Mouse (Mus musculus): Measurements from ENCODE around the gene Actr5. TPM values are rescaled to one million over a fixed set of nuclear protein-coding genes. Genes with fewer than 3 reads are reported as not detected.

Actr5 gene
- polyA plus RNA-seq, 1 experiment = 9.4 TPM

GRCm38 (mm10) chr2:158665098-158665497 is 40.4 kb downstream of the Actr5 start, which contains the start of gene Ppp1r16b:
Ppp1r16b (plus strand) TSS chr2:158665398.
- Histone ChIP-seq H3K4me1 (ENCODE audit: control insufficient read depth, insufficient read depth, insufficient read length) (peaks cover 13% of the 10 kb centered on the region; the same call in 1 of the 2 replicates), H3K36me3 (ENCODE audit: control insufficient read depth, insufficient read depth, low read length) (no peaks in the 10 kb centered on the region), H3K27me3 (ENCODE audit: control insufficient read depth, insufficient read depth, low read length) (no peaks in the 10 kb centered on the region), H3K27ac (ENCODE audit: insufficient read depth, low read length) (peak within 1 kb of the TSS; percentile 58), H3K4me3 (ENCODE audit: extremely low read depth, insufficient read depth, insufficient read length) (no peak within 1 kb of the TSS)
- TF ChIP-seq CTCF (IDR thresholded peaks at IDR 0.05; ENCODE audit: extremely low read depth, insufficient read depth, insufficient read length, insufficient replicate concordance) (no peak), POLR2A (IDR thresholded peaks at IDR 0.05; ENCODE audit: low read depth, low read length) (no peak)
- no peak for DNase-seq (ENCODE audit: low read depth in 1 of 2, low spot score in 2 of 2)
- WGBS = 60% methylated on average over 4 of the region's 4 CpGs

- Histone ChIP-seq H3K27me3 (ENCODE audit: control insufficient read depth, insufficient read depth, low read length) (no peaks in the 10 kb centered on the region), H3K4me1 (ENCODE audit: control insufficient read depth, insufficient read depth, insufficient read length) (peaks cover 23% of the 10 kb centered on the region; the same call in 1 of the 2 replicates), H3K36me3 (ENCODE audit: control insufficient read depth, insufficient read depth, low read length) (no peaks in the 10 kb centered on the region), H3K4me3 (ENCODE audit: extremely low read depth, insufficient read depth, insufficient read length) (peak overlapping the region; percentile 90), H3K27ac (ENCODE audit: insufficient read depth, low read length) (peak overlapping the region; percentile 91)
- TF ChIP-seq CTCF (IDR thresholded peaks at IDR 0.05; ENCODE audit: extremely low read depth, insufficient read depth, insufficient read length, insufficient replicate concordance) (no peak), POLR2A (IDR thresholded peaks at IDR 0.05; ENCODE audit: low read depth, low read length) (no peak)
- WGBS = 23% methylated on average over 13 of the region's 13 CpGs
- DNase-seq (ENCODE audit: low read depth in 1 of 2, low spot score in 2 of 2) = peak; percentile 81 to 93
These were observed 41.5 kb downstream of the Actr5 start for GRCm38 (mm10) chr2:158666071-158666800.

- Histone ChIP-seq H3K4me1 (ENCODE audit: control insufficient read depth, insufficient read depth, insufficient read length) (peaks cover 24% of the 10 kb centered on the region; the same call in 1 of the 2 replicates), H3K27ac (ENCODE audit: insufficient read depth, low read length) (peak overlapping the region; percentile 91), H3K27me3 (ENCODE audit: control insufficient read depth, insufficient read depth, low read length) (no peaks in the 10 kb centered on the region), H3K36me3 (ENCODE audit: control insufficient read depth, insufficient read depth, low read length) (0 out of 2 replicates have a peak, but pooled peaks cover 2% of the 10 kb centered on the region), H3K4me3 (ENCODE audit: extremely low read depth, insufficient read depth, insufficient read length) (peak overlapping the region; percentile 90)
- under 1% methylated on average over 46 of the region's 47 CpGs for WGBS
- peak; percentile 83 to 87 for DNase-seq (ENCODE audit: low read depth in 1 of 2, low spot score in 2 of 2)
- TF ChIP-seq POLR2A (IDR thresholded peaks at IDR 0.05; ENCODE audit: low read depth, low read length) (peak; percentile 96), CTCF (IDR thresholded peaks at IDR 0.05; ENCODE audit: extremely low read depth, insufficient read depth, insufficient read length, insufficient replicate concordance) (no peak)
These were observed 42.5 kb downstream of the Actr5 start for GRCm38 (mm10) chr2:158667022-158667670.

GRCm38 (mm10) chr2:158667671-158668432 is 43.2 kb downstream of the Actr5 start:
- Histone ChIP-seq H3K4me1 (ENCODE audit: control insufficient read depth, insufficient read depth, insufficient read length) (peaks cover 31% of the 10 kb centered on the region), H3K27ac (ENCODE audit: insufficient read depth, low read length) (peak overlapping the region; percentile 91), H3K36me3 (ENCODE audit: control insufficient read depth, insufficient read depth, low read length) (0 out of 2 replicates have a peak, but pooled peaks cover 3% of the 10 kb centered on the region), H3K4me3 (ENCODE audit: extremely low read depth, insufficient read depth, insufficient read length) (peak overlapping the region; percentile 90), H3K27me3 (ENCODE audit: control insufficient read depth, insufficient read depth, low read length) (no peaks in the 10 kb centered on the region)
- under 1% methylated on average over 54 of the region's 54 CpGs for WGBS
- no peak for TF ChIP-seq CTCF (IDR thresholded peaks at IDR 0.05; ENCODE audit: extremely low read depth, insufficient read depth, insufficient read length, insufficient replicate concordance)
- no peak; the same call in 1 of the 2 replicates for TF ChIP-seq POLR2A (IDR thresholded peaks at IDR 0.05; ENCODE audit: low read depth, low read length)
- DNase-seq (ENCODE audit: low read depth in 1 of 2, low spot score in 2 of 2) = peak in 1 of 2 experiments; percentile 62

GRCm38 (mm10) chr2:158668433-158669010 is 43.8 kb downstream of the Actr5 start:
- Histone ChIP-seq H3K27me3 (ENCODE audit: control insufficient read depth, insufficient read depth, low read length) (no peaks in the 10 kb centered on the region), H3K4me1 (ENCODE audit: control insufficient read depth, insufficient read depth, insufficient read length) (peaks cover 36% of the 10 kb centered on the region), H3K36me3 (ENCODE audit: control insufficient read depth, insufficient read depth, low read length) (0 out of 2 replicates have a peak, but pooled peaks cover 3% of the 10 kb centered on the region), H3K4me3 (ENCODE audit: extremely low read depth, insufficient read depth, insufficient read length) (peak overlapping the region; percentile 90), H3K27ac (ENCODE audit: insufficient read depth, low read length) (peak overlapping the region; percentile 91)
- no peak for TF ChIP-seq CTCF (IDR thresholded peaks at IDR 0.05; ENCODE audit: extremely low read depth, insufficient read depth, insufficient read length, insufficient replicate concordance)
- no peak for TF ChIP-seq POLR2A (IDR thresholded peaks at IDR 0.05; ENCODE audit: low read depth, low read length)
- 8% methylated on average over 23 of the region's 23 CpGs for WGBS
- DNase-seq (ENCODE audit: low read depth in 1 of 2, low spot score in 2 of 2) = peak in 1 of 2 experiments; percentile 39

Measured in spleen, adult 2 months (tissue).